Comparison of ENCODE assay signal across 16 mouse cellular contexts in genomic region chr10:41962725-41963124, GRCm38 (mm10). TPM values are rescaled to one million over a fixed set of nuclear protein-coding genes. Genes with fewer than 3 reads are reported as not detected.
DNase-seq lines count a peak whose midpoint lies in the region; ATAC-seq and TF ChIP-seq lines count a peak whose summit lies in the region.
"Had no signal": no experiment of that assay in that cellular context is flagged by ENCODE, and none has a peak within 500 bp of the region (broad histone marks: within the 10 kb centered on the region; RNA-seq: fewer than 3 reads in every experiment).

No protein-coding gene starts in this region.

- no peak overlapping the region for H3K27ac ChIP-seq in hindbrain, embryonic 11.5 days (ENCODE audit: low read depth, low read length)
- H3K27ac ChIP-seq in hindbrain, postnatal 0 days: no peak overlapping the region
- no peak overlapping the region for H3K27ac ChIP-seq in spleen, adult 2 months (ENCODE audit: insufficient read depth, low read length)
- H3K27ac ChIP-seq: kidney, postnatal 0 days; limb, embryonic 15.5 days had no signal

- no peaks in the 10 kb centered on the region for H3K27me3 ChIP-seq in hindbrain, embryonic 11.5 days (ENCODE audit: control insufficient read depth, insufficient read depth, low read length)
- H3K27me3 ChIP-seq in hindbrain, postnatal 0 days (ENCODE audit: insufficient read depth, low read length): no peaks in the 10 kb centered on the region
- no peaks in the 10 kb centered on the region for H3K27me3 ChIP-seq in spleen, adult 2 months (ENCODE audit: control insufficient read depth, insufficient read depth, low read length)
- H3K27me3 ChIP-seq: limb, embryonic 15.5 days had no signal

- no peak overlapping the region for H3K4me3 ChIP-seq in hindbrain, embryonic 11.5 days (ENCODE audit: low read depth, low read length)
- no peak overlapping the region for H3K4me3 ChIP-seq in hindbrain, postnatal 0 days (ENCODE audit: low read length)
- H3K4me3 ChIP-seq in spleen, adult 2 months (ENCODE audit: extremely low read depth, insufficient read depth, insufficient read length): no peak overlapping the region
- H3K4me3 ChIP-seq: limb, embryonic 15.5 days had no signal

- no peaks in the 10 kb centered on the region for H3K36me3 ChIP-seq in hindbrain, embryonic 11.5 days (ENCODE audit: control insufficient read depth, insufficient read depth, low read length)
- no peaks in the 10 kb centered on the region for H3K36me3 ChIP-seq in hindbrain, postnatal 0 days (ENCODE audit: insufficient read depth, low read length)
- no peaks in the 10 kb centered on the region for H3K36me3 ChIP-seq in spleen, adult 2 months (ENCODE audit: control insufficient read depth, insufficient read depth, low read length)
- H3K36me3 ChIP-seq: limb, embryonic 15.5 days had no signal

- H3K9ac ChIP-seq in hindbrain, embryonic 11.5 days (ENCODE audit: low read depth, low read length): no peak overlapping the region
- H3K9ac ChIP-seq in hindbrain, postnatal 0 days (replicated peaks; ENCODE audit: low read length): no peak overlapping the region
- H3K9ac ChIP-seq: limb, embryonic 15.5 days; liver, postnatal 0 days had no signal

- H3K4me2 ChIP-seq in hindbrain, embryonic 11.5 days (replicated peaks; ENCODE audit: low read depth, low read length): no peak overlapping the region
- H3K4me2 ChIP-seq in hindbrain, postnatal 0 days (ENCODE audit: low read depth, low read length): no peak overlapping the region
- H3K4me2 ChIP-seq: limb, embryonic 15.5 days had no signal

- H3K9me3 ChIP-seq in hindbrain, embryonic 11.5 days (ENCODE audit: control insufficient read depth, low read length): no peaks in the 10 kb centered on the region
- no peaks in the 10 kb centered on the region for H3K9me3 ChIP-seq in hindbrain, postnatal 0 days (ENCODE audit: low read length)
- H3K9me3 ChIP-seq: limb, embryonic 15.5 days had no signal

- ATAC-seq in hindbrain, embryonic 11.5 days (ENCODE audit: low FRiP score): peak; percentile 74
- no peak for ATAC-seq in hindbrain, postnatal 0 days
- ATAC-seq: intestine, postnatal 0 days; liver, postnatal 0 days had no signal

- intact Hi-C loops in left cerebral cortex, postnatal 10 days (cut with DNase I): no loop called here

- peaks cover 2% of the 10 kb centered on the region; the same call in 1 of the 2 replicates for H3K4me1 ChIP-seq in hindbrain, embryonic 11.5 days (replicated peaks; ENCODE audit: control insufficient read depth, insufficient read depth, low read length)
- H3K4me1 ChIP-seq in hindbrain, postnatal 0 days (ENCODE audit: insufficient read depth, low read length): no peaks in the 10 kb centered on the region
- peaks cover 5% of the 10 kb centered on the region; the same call in 1 of the 2 replicates for H3K4me1 ChIP-seq in spleen, adult 2 months (ENCODE audit: control insufficient read depth, insufficient read depth, insufficient read length)
- H3K4me1 ChIP-seq: limb, embryonic 15.5 days had no signal

- no peak for TF ChIP-seq CTCF in hindbrain, postnatal 0 days (IDR thresholded peaks at IDR 0.05; ENCODE audit: low read depth)
- no peak for TF ChIP-seq CTCF in spleen, adult 2 months (IDR thresholded peaks at IDR 0.05; ENCODE audit: extremely low read depth, insufficient read depth, insufficient read length, insufficient replicate concordance)

- DNase-seq in hindbrain, embryonic 11.5 days (ENCODE audit: low spot score): peak; percentile 33
- DNase-seq in hindbrain, postnatal 0 days (ENCODE audit: low spot score): no peak
- peak; percentile 69 for DNase-seq in Muller cell, postnatal 12 days (ENCODE audit: inconsistent ontology term)
- DNase-seq in mesoderm, embryonic 11.5 days (ENCODE audit: low read depth, low spot score): peak; percentile 11
- DNase-seq in spleen, adult 2 months (ENCODE audit: low read depth in 1 of 2, low spot score in 2 of 2): peak; percentile 70 to 72
- DNase-seq in adrenal gland, adult 18-20 months (ENCODE audit: low spot score in 2 of 2): no peak
- DNase-seq in left cerebral cortex, postnatal 10 days (ENCODE audit: extremely low spot score in 1 of 2, low spot score in 2 of 2): no peak
- DNase-seq: adrenal gland, postnatal 25 days; cerebellum, adult 9-11 months; gastrocnemius, postnatal 10 days; liver, postnatal 0 days; right cerebral cortex, postnatal 4 days; thymus, postnatal 14 days had no signal

- 52% methylated on average over 4 of the region's 4 CpGs for WGBS in hindbrain, embryonic 11.5 days
- WGBS in hindbrain, postnatal 0 days: 54% methylated on average over 4 of the region's 4 CpGs
- WGBS in spleen, adult 2 months: 41% methylated on average over 4 of the region's 4 CpGs

- no peak for TF ChIP-seq POLR2A in spleen, adult 2 months (IDR thresholded peaks at IDR 0.05; ENCODE audit: low read depth, low read length)

RNA-seq across cellular contexts. Expression of gene Armc2, which starts 55.5 kb away (rescaled TPM):
- 3.0 and 3.2 TPM in 2 replicates for polyA plus RNA-seq in hindbrain, embryonic 11.5 days (2014; fragmentation: Nextera tagmentation; extraction: Ambion mirVana)
- 4.6 and 9.1 TPM in 2 replicates for total RNA-seq in hindbrain, postnatal 0 days (2014; rRNA removed)
- polyA plus RNA-seq in hindbrain, postnatal 0 days (2015; fragmentation: Nextera tagmentation; extraction: Ambion mirVana): 9.7 and 11.7 TPM in 2 replicates
- polyA plus RNA-seq in spleen, adult 2 months (2012; rRNA removed): 0.16 and 0.35 TPM in 2 replicates
- 1 to 10 TPM; 1.2 to 2.0 TPM for total RNA-seq in adrenal gland, adult 18-20 months (2021)
- 10 to 100 TPM; 15.2 to 15.8 TPM for total RNA-seq in left cerebral cortex, postnatal 10 days (2021)

Comparison
In these comparisons a context has a peak if more than half of its experiments do, and no peak if none do; other contexts are left out.
1. DNase-seq: peak in hindbrain, embryonic 11.5 days (single experiment), Muller cell, postnatal 12 days (single experiment), mesoderm, embryonic 11.5 days (single experiment) and spleen, adult 2 months (2 of 2); none in hindbrain, postnatal 0 days (single experiment), adrenal gland, adult 18-20 months (0 of 2) and left cerebral cortex, postnatal 10 days (0 of 2).